Mouse (Mus musculus) left cerebral cortex, adult 2 months (tissue): ENCODE data around the gene Usp40. TPM values are rescaled to one million over a fixed set of nuclear protein-coding genes. Genes with fewer than 3 reads are reported as not detected.
"Not testable (repeated sequence)": the region's sequence is repeated elsewhere in the genome, so short reads cannot be mapped to it uniquely, and the experiment has no call there.

ENCODE experiments used
- DNase-seq, 2 experiments: peaks; one replicate each; pipeline ENCODE4 v3.0.0; 2021 to 2022; ENCODE audit warnings: low spot score in 2 of 2, mixed read lengths in 1 of 2; ENCODE audit errors: extremely low spot score in 1 of 2
- H3K27ac ChIP-seq: fragments of 200-600 bp; 2 replicates; pipeline ENCODE4 v1.8.1; 2022
- H3K4me3 ChIP-seq: fragments of 200-600 bp; 2 replicates; pipeline ENCODE4 v1.8.1; 2022
- CTCF ChIP-seq: fragments of 200-600 bp; IDR thresholded peaks from 2 replicates; pipeline ENCODE4 v1.8.1; 2022; ENCODE audit warnings: antibody characterized with exemption, mild to moderate bottlenecking, moderate library complexity
- intact Hi-C: fragments of 180-260 bp; cut with DNase I; formaldehyde crosslinking; loops from one replicate; pipeline ENCODE4 v1.15.1; 2025
- long read RNA-seq, 2 experiments: library from polyadenylated mRNA; stranded (forward); transcript quantifications; one replicate each; pipeline ENCODE4 v2.0.0; 2021; ENCODE audit warnings: borderline mapping rate in 2 of 2
- total RNA-seq, 2 experiments: library from RNA; stranded (reverse); gene quantifications; 2 replicates each; pipeline ENCODE4 v1.2.3; 2021

Gene Usp40
- total RNA-seq, result 10 to 100 TPM; 24.2 to 25.4 TPM
- long read RNA-seq, experiment 1, partial matches to known transcripts, result 7 of 20 reads
- long read RNA-seq, experiment 1, other reads (novel, unspliced or antisense), result 10 of 20 reads
- long read RNA-seq, experiment 2, partial matches to known transcripts, result 0 of 17 reads
- long read RNA-seq, experiment 2, other reads (novel, unspliced or antisense), result 12 of 17 reads

DNA sequence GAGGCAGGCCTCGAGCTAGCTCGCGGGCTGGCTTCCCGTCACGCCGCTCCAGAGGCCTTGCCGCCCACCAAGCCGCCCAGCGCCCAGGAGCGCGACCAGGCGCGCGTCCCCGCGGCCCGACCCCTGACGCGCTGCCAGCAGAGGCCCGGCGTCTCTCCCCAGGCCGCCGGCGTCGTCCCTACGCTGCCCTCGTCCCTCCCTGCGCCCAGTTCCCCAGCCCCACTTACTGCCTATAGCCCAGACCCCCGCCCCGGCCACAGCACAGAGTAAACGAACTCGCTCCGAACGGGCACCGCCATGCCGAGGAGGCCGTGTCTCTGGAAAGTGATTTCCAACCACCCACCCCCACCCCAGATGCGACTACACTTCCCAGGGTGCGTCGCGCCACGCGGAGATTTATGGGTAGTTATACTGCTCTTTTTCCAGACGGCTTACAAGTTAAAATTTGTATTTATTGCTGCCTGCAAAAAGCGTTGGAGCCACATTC is at the start of gene Usp40:
TSS of gene Usp40 (minus strand) at position 341 of the 487 bp plus-strand sequence.
- H3K4me3 ChIP-seq, result peak within 1 kb of the TSS; percentile 83
- peak within 1 kb of the TSS; percentile 96 for H3K27ac ChIP-seq
- DNase-seq, result peak; percentile 79 to 83
- no peak for TF ChIP-seq CTCF
- intact Hi-C loops, result no loop called here

DNA sequence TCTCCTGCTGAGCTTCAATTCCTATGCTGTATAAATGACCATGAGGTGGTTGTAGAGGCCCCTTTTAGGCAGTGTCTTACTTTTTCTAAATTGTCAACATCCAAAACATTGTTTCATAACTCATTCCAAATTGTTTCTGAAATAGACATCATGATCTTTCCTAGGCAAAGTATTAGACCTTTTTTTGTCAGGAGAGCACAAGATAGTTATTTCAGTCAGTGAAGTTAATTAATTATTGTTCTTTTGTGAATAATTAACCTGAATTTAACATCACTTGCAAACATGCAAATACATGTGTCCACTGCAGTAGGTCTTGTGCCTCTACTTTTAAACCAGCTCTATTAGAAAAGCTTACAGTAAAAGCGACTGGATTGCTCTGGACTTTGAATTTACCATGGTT is 46.7 kb upstream of the Usp40 start, which contains the start of gene Ugt1a10:
TSS of gene Ugt1a10 (plus strand) at position 301 of the 400 bp plus-strand sequence.
- no peak for TF ChIP-seq CTCF
- DNase-seq, result no peak
- Histone ChIP-seq H3K27ac (no peak within 1 kb of the TSS), H3K4me3 (no peak within 1 kb of the TSS)
- intact Hi-C loops, result no loop called here

GRCm38 (mm10) chr1:88047408-88047807 is 39.1 kb upstream of the Usp40 start:
- H3K4me3 ChIP-seq, intact Hi-C loops, H3K27ac ChIP-seq, DNase-seq: not testable (repeated sequence)

DNA sequence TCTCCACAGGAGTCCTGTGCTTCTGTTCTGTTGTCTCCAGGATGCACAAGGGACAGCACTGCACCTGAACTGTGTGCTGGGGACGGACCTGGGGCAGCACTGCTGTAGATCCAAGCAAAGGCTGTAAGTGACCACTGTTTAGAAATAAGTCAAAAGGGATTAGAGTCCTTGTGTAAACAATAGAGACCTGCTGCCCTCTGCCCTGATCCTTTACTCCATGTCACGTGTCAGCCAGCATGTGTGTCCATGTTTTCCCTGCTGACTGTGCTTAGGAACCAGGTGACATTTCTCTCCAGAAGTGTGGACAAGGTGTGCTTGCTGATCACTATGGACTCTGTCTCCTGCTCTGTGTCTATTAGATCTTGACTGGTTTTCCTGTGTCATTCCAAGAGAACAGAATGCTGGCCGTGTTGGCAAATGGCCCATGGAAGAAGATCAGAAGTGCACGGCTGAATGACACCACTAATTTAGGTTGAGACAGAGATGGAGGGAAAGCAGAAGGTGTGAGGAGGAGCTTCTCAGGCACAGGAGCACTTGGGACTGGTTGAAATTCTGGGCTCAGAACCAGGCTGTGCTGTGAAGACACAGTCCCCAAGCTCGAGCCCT is 36.6 kb upstream of the Usp40 start:
- DNase-seq, intact Hi-C loops, H3K27ac ChIP-seq, H3K4me3 ChIP-seq: not testable (repeated sequence)

DNA sequence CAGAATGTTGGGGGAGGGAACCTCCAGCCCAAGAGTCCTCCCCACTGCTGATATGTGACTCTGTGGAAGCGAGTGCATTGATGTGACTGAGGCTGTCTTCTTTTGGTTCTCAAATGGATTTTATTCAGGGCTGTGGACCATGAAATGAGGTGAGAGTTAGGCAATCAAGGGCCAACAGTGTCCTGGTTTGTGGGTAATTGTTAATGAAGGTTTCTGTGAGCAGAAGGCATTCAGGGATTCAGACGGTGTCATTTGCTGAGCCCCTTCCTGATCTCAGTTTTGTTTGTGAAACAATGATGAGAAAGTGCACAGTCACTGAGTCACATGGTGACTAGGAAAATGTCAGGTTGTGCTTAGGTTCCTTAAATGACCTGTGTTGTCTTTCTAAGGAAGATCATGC is 34.7 kb upstream of the Usp40 start:
- H3K4me3 ChIP-seq, DNase-seq, H3K27ac ChIP-seq, intact Hi-C loops: not testable (repeated sequence)

DNA sequence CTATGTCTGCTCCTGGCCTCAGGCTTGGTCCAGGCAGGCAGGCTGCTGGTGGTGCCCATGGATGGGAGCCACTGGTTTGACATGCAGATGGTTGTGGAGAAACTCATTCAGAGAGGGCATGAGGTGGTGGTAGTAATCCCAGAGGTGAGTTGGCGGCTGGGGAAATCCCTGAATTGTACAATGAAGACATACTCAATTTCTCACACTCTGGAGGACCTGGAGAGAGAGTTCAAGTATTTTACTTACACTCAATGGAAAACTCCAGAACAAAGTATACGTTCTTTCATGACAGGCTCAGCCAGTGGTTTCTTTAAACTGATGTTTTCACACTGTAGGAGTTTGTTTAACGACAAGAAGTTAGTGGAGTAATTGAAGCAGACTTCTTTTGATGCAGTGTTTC is 16.9 kb upstream of the Usp40 start:
- not testable (repeated sequence) for H3K27ac ChIP-seq
- intact Hi-C loops, result loop anchor here (10.0 kb wide), 1 partner anchor 620 kb away; no protein-coding TSS in a partner anchor

DNA sequence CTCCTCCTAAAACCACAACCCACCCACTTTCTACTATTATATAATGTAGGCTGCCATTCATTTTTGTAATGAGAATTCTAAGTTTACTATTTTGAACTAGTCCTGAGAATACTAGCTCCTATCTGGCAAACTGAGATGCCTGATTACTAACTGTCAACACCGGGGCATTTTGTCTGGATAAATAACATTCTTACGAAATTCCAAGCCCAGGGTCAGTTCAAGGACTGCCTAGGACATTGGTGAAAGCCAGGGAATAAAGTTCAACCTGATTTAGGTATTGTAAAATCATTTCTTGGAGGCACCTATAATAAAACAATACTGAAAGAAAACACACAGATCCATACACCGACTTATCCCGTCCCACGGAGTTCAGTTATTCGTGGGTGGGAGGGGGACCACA is 7.0 kb upstream of the Usp40 start:
- DNase-seq, result no peak
- intact Hi-C loops, result loop anchor here (10.0 kb wide), 1 partner anchor 99 kb away; no protein-coding TSS in a partner anchor
- Histone ChIP-seq H3K27ac (no peak overlapping the region), H3K4me3 (no peak overlapping the region)
- TF ChIP-seq CTCF, result no peak

More for the DNA sequence above, 16.9 kb upstream of the Usp40 start:
- not testable (repeated sequence) for H3K4me3 ChIP-seq, DNase-seq

DNA sequence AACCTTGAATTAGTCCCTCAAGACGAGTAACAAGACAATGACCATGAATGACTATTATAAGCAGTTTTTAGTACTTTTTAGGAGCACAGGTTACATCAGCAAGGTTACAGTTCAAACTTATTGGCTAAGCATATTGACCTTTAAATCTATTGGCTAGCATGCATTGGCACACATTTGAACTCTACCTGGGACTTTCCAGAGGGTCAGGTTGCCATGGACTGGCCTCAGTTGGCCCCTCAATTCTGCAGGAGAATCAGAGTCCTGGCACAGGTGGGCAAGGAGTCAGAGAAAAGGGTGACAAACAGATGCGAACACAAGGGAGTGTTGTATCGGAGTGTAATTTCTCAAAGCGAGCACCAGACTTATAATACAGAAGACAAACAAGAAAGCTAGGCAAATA is 6.3 kb upstream of the Usp40 start:
- intact Hi-C loops, result loop anchor here (10.0 kb wide), 1 partner anchor 100 kb away; no protein-coding TSS in a partner anchor
- no peak overlapping the region for H3K4me3 ChIP-seq
- H3K27ac ChIP-seq, result no peak overlapping the region
- TF ChIP-seq CTCF, result no peak
- no peak for DNase-seq

DNA sequence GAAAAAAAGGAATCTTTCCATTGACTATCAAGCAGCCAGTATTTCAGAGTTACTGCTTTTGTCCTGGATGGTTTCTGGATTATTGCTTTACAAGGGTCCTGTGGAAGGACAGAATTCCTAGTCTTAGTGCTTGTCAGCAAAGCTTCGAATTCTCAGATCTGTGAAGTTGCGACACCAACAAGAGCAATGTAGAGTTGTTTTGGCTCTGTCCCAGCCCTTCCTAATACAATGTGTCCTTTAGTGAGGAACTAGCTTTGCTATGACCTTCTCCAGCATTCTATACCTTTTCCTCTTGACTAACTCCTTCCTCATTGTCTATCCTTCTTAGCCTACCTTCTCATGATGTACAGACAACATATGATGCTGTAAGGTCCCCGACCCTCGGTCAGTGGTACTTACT is 5.8 kb upstream of the Usp40 start:
- TF ChIP-seq CTCF, result no peak

DNA sequence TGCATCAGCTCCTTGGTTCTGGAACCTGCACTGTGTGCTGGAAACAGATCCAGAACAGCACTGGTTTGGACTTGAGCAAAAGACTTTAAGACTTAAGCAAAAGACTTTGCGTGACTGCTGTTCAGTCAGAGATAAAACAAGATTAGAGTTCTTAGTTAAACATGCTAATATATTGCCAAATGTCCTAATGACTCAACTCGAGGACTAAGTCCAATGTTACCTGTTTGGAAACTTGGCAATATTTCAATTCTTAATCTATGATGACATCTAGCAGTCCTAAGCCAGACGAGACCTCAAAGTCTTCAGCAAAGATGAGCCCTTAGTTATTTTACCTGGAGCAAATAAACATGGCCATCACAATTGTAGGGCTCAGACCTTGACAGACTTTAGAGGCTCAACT is 5.4 kb upstream of the Usp40 start:
- intact Hi-C loops, result loop anchor here (10.0 kb wide), 1 partner anchor 101 kb away; no protein-coding TSS in a partner anchor
- no peak for DNase-seq
- H3K4me3 ChIP-seq, result no peak overlapping the region
- no peak overlapping the region for H3K27ac ChIP-seq
- TF ChIP-seq CTCF, result no peak

More for the DNA sequence above, 5.8 kb upstream of the Usp40 start:
- H3K27ac ChIP-seq, result no peak overlapping the region
- intact Hi-C loops, result loop anchor here (10.0 kb wide), 1 partner anchor 101 kb away; no protein-coding TSS in a partner anchor
- DNase-seq, result no peak
- H3K4me3 ChIP-seq, result no peak overlapping the region

DNA sequence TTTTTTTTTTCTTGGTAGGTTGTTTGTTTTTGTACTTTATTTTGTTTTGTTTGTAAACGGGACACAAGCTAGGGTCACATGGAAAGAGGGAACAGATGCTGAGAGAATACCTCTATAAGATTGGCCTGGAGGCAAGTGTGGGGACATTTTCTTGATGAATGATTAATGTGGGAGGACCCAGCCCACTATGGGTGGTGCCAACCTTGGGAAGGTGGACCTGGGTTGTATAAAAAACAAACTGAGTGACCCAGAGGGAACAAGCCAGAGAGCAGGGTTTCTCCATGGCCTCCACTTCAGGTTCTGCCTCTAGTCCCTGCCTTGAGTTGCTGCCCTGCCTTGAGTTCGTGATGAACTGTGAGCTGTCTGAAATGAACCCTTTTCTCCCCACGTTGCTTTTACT is 1.2 kb upstream of the Usp40 start:
- intact Hi-C loops, result no loop called here
- DNase-seq, result no peak
- Histone ChIP-seq H3K27ac (no peak overlapping the region), H3K4me3 (no peak overlapping the region)
- no peak for TF ChIP-seq CTCF

- peak overlapping the region; percentile 83 for H3K4me3 ChIP-seq
- intact Hi-C loops, result no loop called here
- DNase-seq, result no peak
- peak overlapping the region; percentile 96 for H3K27ac ChIP-seq
- no peak for TF ChIP-seq CTCF
These were observed 384 bp upstream of the Usp40 start for GRCm38 (mm10) chr1:88008735-88009134.
